Mouse (Mus musculus): Measurements from ENCODE around the gene H2-Ab1. TPM values are rescaled to one million over a fixed set of nuclear protein-coding genes. Genes with fewer than 3 reads are reported as not detected.

Gene H2-Ab1
- polyA plus RNA-seq, 1 experiment from 2014 or later: 5.3 TPM

DNA sequence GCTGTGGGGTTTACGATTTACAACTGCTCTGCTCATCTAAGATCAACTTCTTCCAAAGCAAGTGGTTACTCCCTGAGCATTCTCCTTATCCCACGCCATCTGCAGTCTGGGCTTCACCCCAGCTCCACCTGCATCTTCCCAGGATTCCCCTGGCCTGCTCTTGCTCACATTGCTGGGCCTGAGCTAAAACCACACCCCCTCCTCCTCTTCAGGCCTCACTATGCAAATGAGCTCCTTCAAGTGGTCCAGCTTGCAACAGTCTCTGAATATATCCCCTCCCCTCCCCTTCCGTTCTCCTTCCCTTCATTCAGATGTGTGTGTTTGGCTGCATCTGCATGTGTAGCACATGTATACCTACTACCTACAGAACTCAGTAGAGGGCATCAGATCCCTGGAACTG, 41.9 kb downstream of the H2-Ab1 start:
- Histone ChIP-seq H3K27me3 (no peaks in the 10 kb centered on the region), H3K9ac (no peak overlapping the region), H3K36me3 (no peaks in the 10 kb centered on the region), H3K27ac (no peak overlapping the region), H3K4me3 (no peak overlapping the region), H3K9me3 (no peaks in the 10 kb centered on the region), H3K4me2 (no peak overlapping the region), H3K4me1 (no peaks in the 10 kb centered on the region)
- WGBS: 60% methylated on average over 3 of the region's 3 CpGs
- ATAC-seq (ENCODE audit: insufficient number of reproducible peaks, insufficient read depth, low FRiP score, low TSS enrichment, low read depth): no peak

DNA sequence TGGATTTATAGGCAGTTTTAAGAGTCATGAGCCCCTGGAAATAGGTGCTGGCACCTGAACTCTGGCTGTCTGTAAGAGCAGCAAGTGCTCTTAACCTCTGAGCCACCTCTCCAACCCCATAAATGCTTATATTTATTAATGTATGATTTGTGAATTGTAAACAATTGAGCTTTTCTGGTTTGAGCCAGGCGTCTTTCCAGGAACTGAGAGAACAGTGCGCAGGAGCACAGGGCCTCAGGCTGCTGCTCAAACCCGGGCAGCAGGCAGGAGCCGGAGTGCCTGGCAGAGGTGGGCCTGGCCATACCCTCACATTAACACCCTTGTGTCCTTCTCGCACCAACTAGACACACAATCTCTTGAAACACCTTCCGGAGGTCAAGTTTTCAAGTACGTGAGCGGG, 42.6 kb downstream of the H2-Ab1 start:
- Histone ChIP-seq H3K27me3 (no peaks in the 10 kb centered on the region), H3K4me2 (no peak overlapping the region), H3K27ac (no peak overlapping the region), H3K4me1 (no peaks in the 10 kb centered on the region), H3K36me3 (no peaks in the 10 kb centered on the region), H3K4me3 (no peak overlapping the region), H3K9ac (no peak overlapping the region), H3K9me3 (no peaks in the 10 kb centered on the region)
- ATAC-seq (ENCODE audit: insufficient number of reproducible peaks, insufficient read depth, low FRiP score, low TSS enrichment, low read depth): no peak
- 91% methylated on average over 8 of the region's 8 CpGs for WGBS

DNA sequence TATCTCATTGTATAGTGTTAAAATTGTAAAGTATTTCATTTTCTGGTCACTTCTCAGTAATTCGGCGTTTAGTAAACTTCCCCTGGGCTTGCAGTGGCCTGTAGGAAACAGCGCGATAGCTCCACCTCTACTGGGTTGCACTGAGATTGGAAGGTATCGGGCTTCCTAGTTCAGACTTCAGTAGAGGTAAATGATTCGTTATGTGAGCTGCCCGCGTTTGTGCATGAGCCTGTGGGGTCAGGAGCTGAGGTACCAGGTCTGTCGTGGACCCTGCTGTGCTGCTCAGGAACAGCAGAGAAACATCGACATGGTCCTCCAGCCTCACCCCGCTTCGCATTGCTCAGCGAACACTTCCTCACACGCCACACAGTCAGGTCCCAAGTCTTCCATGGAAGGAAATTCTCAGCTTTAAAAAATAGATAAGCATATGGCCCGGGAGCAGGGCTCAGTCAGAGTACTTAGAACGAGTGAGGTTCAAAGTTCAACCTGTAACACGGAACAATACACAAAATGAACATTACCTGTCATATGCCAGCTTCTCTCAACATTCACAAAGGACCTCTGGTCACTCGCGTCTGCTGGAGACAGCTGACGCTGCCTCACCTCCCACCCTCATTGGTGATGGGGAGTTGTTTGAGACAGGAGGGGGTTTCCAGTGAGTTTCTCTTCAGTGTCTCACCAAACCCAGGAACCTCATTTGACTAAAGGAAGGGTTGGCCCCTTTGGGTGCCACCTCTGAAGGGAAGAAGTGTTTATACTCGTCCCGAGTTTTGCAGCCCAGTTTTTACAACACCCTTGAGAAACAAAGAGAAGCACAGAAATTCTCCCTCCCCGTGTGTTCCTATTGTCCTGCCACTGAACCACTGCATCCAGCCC, 43.4 kb downstream of the H2-Ab1 start:
- WGBS: 77% methylated on average over 23 of the region's 23 CpGs
- Histone ChIP-seq H3K27ac (no peak overlapping the region), H3K4me1 (no peaks in the 10 kb centered on the region), H3K4me2 (no peak overlapping the region), H3K9me3 (no peaks in the 10 kb centered on the region), H3K27me3 (no peaks in the 10 kb centered on the region), H3K4me3 (no peak overlapping the region), H3K9ac (no peak overlapping the region), H3K36me3 (no peaks in the 10 kb centered on the region)
- ATAC-seq (ENCODE audit: insufficient number of reproducible peaks, insufficient read depth, low FRiP score, low TSS enrichment, low read depth): no peak

DNA sequence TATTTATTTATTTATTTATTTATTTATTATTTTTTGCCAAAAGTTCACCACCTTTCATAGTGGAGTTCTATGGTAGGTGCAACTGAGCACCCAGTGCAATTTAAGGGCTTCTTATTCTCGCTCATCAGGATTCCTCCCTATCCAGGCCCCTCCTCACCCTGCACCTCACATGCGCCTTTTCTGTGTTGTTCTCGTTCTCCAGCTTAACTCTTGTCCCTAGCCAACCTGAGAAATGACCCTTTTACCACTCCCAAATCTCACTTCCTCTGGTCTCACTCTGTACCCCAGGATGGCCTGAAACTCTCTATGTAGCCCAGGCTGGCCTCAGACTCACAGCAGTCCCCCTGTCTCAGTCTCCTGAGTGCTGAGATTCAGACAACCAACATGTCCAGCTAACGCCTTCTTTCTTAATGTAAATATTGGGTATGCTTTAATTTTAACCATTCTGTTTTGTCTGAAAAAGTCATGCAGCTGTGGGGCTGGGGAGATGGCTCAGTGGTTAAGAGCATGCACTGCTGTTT, 44.2 kb downstream of the H2-Ab1 start:
- Histone ChIP-seq H3K4me2 (no peak overlapping the region), H3K36me3 (no peaks in the 10 kb centered on the region), H3K27ac (no peak overlapping the region), H3K27me3 (no peaks in the 10 kb centered on the region), H3K9me3 (no peaks in the 10 kb centered on the region), H3K9ac (no peak overlapping the region), H3K4me1 (no peaks in the 10 kb centered on the region), H3K4me3 (no peak overlapping the region)
- no peak for ATAC-seq (ENCODE audit: insufficient number of reproducible peaks, insufficient read depth, low FRiP score, low TSS enrichment, low read depth)
- 90% methylated on average over 4 of the region's 4 CpGs for WGBS

DNA sequence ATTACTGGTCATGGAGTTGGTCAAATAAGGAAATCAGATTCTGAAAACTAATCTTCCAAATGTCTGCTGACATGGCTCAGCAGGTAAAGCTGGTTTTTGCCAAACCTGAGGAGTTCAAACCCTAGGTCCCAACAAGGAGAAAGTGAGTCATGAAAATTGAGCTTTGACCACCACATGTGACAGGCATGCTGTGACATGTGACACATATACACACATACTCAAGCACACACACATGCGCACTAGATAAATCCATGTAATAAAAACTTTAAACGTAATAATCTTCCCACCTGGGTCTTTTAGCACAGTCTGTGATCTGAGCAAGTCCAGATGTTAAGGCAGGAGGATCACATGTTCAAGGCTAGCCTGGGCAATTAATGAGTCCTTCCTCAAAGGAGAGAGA, 46.3 kb downstream of the H2-Ab1 start:
- Histone ChIP-seq H3K9me3 (no peaks in the 10 kb centered on the region), H3K27ac (no peak overlapping the region), H3K4me1 (no peaks in the 10 kb centered on the region), H3K4me2 (no peak overlapping the region), H3K36me3 (no peaks in the 10 kb centered on the region), H3K4me3 (no peak overlapping the region), H3K27me3 (peaks cover 6% of the 10 kb centered on the region; the same call in 1 of the 2 replicates), H3K9ac (no peak overlapping the region)
- ATAC-seq (ENCODE audit: insufficient number of reproducible peaks, insufficient read depth, low FRiP score, low TSS enrichment, low read depth): no peak
- 76% methylated on average over 2 of the region's 2 CpGs for WGBS

DNA sequence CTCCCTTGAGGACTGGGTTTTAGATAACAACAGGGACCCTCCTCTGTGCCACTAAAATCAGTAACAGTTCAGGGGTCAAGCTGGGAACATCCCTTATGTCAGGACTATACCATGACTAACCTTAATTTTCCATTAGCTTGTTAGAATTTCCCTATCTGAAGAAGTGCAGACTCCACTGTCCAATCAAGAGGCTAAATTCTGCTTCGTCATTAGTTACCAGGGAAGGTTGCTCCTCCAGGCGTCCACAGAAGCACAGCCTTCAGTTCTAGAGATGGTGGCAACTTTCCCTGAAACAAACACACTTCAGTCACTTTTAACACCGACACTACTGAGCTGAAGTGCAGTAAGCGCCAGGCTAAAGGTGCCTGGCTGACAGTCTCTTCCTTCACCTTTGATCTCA, 47.3 kb downstream of the H2-Ab1 start:
- ATAC-seq (ENCODE audit: insufficient number of reproducible peaks, insufficient read depth, low FRiP score, low TSS enrichment, low read depth): no peak
- WGBS: 22% methylated on average over 4 of the region's 4 CpGs
- Histone ChIP-seq H3K27me3 (peaks cover 6% of the 10 kb centered on the region; the same call in 1 of the 2 replicates), H3K9me3 (no peaks in the 10 kb centered on the region), H3K36me3 (no peaks in the 10 kb centered on the region), H3K4me2 (no peak overlapping the region), H3K4me3 (no peak overlapping the region), H3K9ac (no peak overlapping the region), H3K4me1 (no peaks in the 10 kb centered on the region; the same call in 1 of the 2 replicates), H3K27ac (no peak overlapping the region)

DNA sequence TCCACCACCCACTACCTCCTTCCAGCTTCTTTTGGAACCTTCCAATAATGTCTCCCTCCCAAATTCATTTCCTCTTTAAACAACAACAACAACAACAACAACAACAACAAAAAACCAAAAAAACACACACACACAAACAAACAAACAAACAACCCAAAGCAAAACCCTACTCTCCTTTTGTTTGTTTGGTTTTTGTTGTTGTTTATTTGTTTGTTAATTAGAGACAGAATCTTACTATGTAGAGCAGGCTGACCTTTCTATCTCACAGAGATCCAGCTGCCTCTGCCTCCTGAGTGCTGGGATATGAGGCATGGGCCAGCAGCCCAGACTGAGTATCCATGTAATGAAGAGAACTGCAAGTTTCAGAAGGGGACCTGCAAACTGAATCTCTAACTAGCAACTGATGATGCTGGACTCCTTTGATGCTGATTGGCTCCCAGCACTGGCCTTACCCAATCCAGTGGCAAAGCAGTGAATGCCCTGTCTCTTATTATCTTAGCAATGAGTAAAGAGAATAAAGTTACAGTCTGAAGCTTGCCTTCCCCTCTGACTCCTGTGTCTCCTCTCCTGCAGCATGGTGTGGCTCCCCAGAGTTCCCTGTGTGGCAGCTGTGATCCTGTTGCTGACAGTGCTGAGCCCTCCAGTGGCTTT, 48.0 kb downstream of the H2-Ab1 start, which contains the start of gene H2-Eb1:
TSS of gene H2-Eb1 (plus strand) at position 488 of the 651 bp plus-strand sequence.
- H3K4me2 ChIP-seq: no peak within 1 kb of the TSS
- no peak; the same call in 1 of the 2 replicates for ATAC-seq (ENCODE audit: insufficient number of reproducible peaks, insufficient read depth, low FRiP score, low TSS enrichment, low read depth)
- no peak within 1 kb of the TSS for H3K4me3 ChIP-seq
- H3K9me3 ChIP-seq: no peaks in the 10 kb centered on the region
- H3K4me1 ChIP-seq: no peaks in the 10 kb centered on the region; the same call in 1 of the 2 replicates
- H3K36me3 ChIP-seq: no peaks in the 10 kb centered on the region
- H3K27ac ChIP-seq: no peak within 1 kb of the TSS
- no peak within 1 kb of the TSS for H3K9ac ChIP-seq
- H3K27me3 ChIP-seq: peaks cover 6% of the 10 kb centered on the region; the same call in 1 of the 2 replicates

DNA sequence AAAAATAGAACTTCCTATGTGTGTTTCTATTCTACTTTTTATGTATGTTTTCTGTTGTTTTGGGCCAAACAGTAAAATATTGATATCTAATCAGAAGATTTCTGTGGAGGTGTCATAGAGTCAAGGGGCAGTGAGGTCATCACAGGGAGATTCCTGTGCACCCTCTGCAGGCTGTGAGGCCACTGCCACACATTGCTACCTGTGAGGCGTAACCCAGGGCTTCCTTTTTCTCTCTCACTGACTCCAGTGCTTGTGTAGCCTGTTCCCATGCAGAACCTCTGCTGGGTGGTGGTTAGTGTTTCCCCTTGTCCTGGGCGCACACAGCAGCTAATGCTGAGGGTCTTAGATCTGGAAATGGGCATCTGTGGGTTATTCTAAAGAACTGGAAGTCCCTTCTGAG, 48.9 kb downstream of the H2-Ab1 start:
- Histone ChIP-seq H3K27me3 (peaks cover 6% of the 10 kb centered on the region; the same call in 1 of the 2 replicates), H3K36me3 (no peaks in the 10 kb centered on the region), H3K9me3 (no peaks in the 10 kb centered on the region), H3K4me3 (no peak overlapping the region), H3K9ac (no peak overlapping the region), H3K27ac (no peak overlapping the region), H3K4me1 (no peaks in the 10 kb centered on the region; the same call in 1 of the 2 replicates), H3K4me2 (no peak overlapping the region)
- 71% methylated on average over 2 of the region's 2 CpGs for WGBS
- no peak for ATAC-seq (ENCODE audit: insufficient number of reproducible peaks, insufficient read depth, low FRiP score, low TSS enrichment, low read depth)

DNA sequence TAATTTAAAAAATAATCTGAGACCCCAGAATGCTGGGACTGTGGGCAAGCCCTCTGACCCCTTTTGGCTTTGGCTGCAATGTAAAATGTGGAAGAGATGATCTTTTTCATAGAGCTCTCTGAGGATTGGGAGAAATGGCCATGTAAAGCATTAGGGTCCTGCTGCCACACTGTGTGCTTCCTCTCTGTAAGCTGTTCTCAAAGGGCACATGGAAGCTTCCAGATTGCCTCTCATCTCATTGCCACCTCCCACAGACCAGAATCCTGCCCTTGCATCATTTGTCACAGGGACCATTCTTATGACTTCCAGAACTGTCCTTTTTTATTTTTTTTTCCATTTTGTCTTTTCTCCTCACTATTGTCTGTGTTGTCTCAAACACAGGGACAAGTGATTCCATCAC, 49.7 kb downstream of the H2-Ab1 start:
- H3K36me3 ChIP-seq: no peaks in the 10 kb centered on the region
- H3K9ac ChIP-seq: no peak overlapping the region
- H3K27ac ChIP-seq: no peak overlapping the region
- no peaks in the 10 kb centered on the region; the same call in 1 of the 2 replicates for H3K4me1 ChIP-seq
- H3K9me3 ChIP-seq: no peaks in the 10 kb centered on the region
- ATAC-seq (ENCODE audit: insufficient number of reproducible peaks, insufficient read depth, low FRiP score, low TSS enrichment, low read depth): no peak
- H3K4me2 ChIP-seq: no peak overlapping the region
- H3K27me3 ChIP-seq: peaks cover 6% of the 10 kb centered on the region; the same call in 1 of the 2 replicates
- H3K4me3 ChIP-seq: no peak overlapping the region

DNA sequence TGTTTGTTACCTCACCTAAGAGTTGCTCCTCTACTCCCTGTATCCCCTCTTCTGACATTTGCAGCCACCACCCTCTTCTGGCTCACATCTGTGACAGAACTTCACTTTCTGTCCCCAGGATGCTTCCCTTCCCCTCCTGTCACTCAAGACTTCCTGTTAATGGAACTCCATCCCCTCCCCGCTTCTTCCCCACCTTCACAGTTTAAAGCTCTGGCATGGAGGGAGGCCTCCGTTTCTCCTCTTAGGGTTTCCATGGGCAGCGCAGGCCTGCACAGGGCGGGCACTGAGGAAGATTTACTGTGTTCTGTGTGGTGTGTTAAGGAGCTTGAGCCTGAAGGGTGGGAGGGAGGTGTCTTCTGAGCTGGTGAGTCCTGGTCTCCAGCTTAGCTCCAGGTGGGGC, 50.7 kb downstream of the H2-Ab1 start:
- H3K27ac ChIP-seq: no peak overlapping the region
- no peaks in the 10 kb centered on the region for H3K36me3 ChIP-seq
- no peak overlapping the region for H3K4me3 ChIP-seq
- no peak overlapping the region for H3K9ac ChIP-seq
- H3K4me1 ChIP-seq: no peaks in the 10 kb centered on the region; the same call in 1 of the 2 replicates
- H3K27me3 ChIP-seq: peaks cover 6% of the 10 kb centered on the region; the same call in 1 of the 2 replicates
- no peak overlapping the region for H3K4me2 ChIP-seq
- no peak for ATAC-seq (ENCODE audit: insufficient number of reproducible peaks, insufficient read depth, low FRiP score, low TSS enrichment, low read depth)
- H3K9me3 ChIP-seq: no peaks in the 10 kb centered on the region
- WGBS: 75% methylated on average over 4 of the region's 4 CpGs

DNA sequence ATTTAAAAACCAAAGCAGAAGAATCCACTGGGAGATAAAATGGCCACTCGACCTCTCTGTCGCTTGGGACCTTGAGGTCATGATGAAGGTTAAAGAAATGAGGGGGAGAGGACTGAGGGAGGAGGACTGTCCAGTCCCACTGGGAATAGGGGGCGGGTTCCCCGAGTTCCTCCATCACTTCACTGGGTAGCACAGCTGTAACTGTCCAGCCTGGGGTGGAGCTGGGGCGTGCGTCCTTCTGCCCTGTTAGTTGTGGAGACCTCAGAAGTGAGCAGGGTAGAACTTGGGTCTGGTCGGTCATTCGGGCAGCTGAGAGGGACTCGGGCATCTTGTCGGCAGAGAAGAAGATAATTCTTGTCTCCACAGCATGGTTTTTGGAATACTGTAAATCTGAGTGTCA, 51.7 kb downstream of the H2-Ab1 start:
- peak overlapping the region; percentile 57 for H3K4me3 ChIP-seq
- 26% methylated on average over 10 of the region's 10 CpGs for WGBS
- no peak overlapping the region for H3K27ac ChIP-seq
- H3K9ac ChIP-seq: peak overlapping the region; percentile 77
- ATAC-seq (ENCODE audit: insufficient number of reproducible peaks, insufficient read depth, low FRiP score, low TSS enrichment, low read depth): no peak
- H3K9me3 ChIP-seq: no peaks in the 10 kb centered on the region
- H3K4me2 ChIP-seq: peak overlapping the region; percentile 67
- H3K27me3 ChIP-seq: peaks cover 6% of the 10 kb centered on the region; the same call in 1 of the 2 replicates
- H3K36me3 ChIP-seq: no peaks in the 10 kb centered on the region
- H3K4me1 ChIP-seq: no peaks in the 10 kb centered on the region; the same call in 1 of the 2 replicates
